Mouse (Mus musculus) liver, embryonic 14.5 days (tissue): ENCODE data around the gene Gusb. TPM values are rescaled to one million over a fixed set of nuclear protein-coding genes. Genes with fewer than 3 reads are reported as not detected.

ENCODE experiments used
- ATAC-seq: fragments of 200-750 bp; cut with Nextera tagmentation; 2 replicates; pipeline ENCODE4 v1.8.0; 2017; ENCODE audit warnings: moderate number of reproducible peaks, mild to moderate bottlenecking, moderate library complexity; ENCODE audit not compliant: insufficient read depth
- DNase-seq, 3 experiments: peaks; one replicate each; pipeline ENCODE4 v3.0.0-alpha.2; 2012 to 2013; ENCODE audit warnings: low read depth in 3 of 3, low spot score in 3 of 3
- H3K27ac ChIP-seq: fragments of 300-500 bp; sonication (generic); 2 replicates; pipeline ENCODE4 v1.5.1; 2014; ENCODE audit warnings: moderate library complexity, mild to moderate bottlenecking, control low read depth, inconsistent platforms
- H3K27me3 ChIP-seq: fragments of 300-500 bp; sonication (generic); 2 replicates; pipeline ENCODE4 v1.6.1; 2014; ENCODE audit warnings: mild to moderate bottlenecking, low read length, moderate library complexity; ENCODE audit not compliant: control insufficient read depth, insufficient read depth
- H3K36me3 ChIP-seq: fragments of 300-500 bp; sonication (generic); replicated peaks from 2 replicates; pipeline ENCODE4 v1.6.1; 2014; ENCODE audit warnings: low read depth; ENCODE audit not compliant: control insufficient read depth, insufficient read depth
- H3K4me1 ChIP-seq, 2 experiments: fragments of 200-500 bp in 1 of 2; fragments of 300-500 bp in 1 of 2; sonication (generic) in 1 of 2; replicated peaks; 2 replicates each; pipeline ENCODE4 v1.6.1; 2012 to 2014; ENCODE audit warnings: antibody characterized with exemption in 1 of 2, inconsistent platforms in 1 of 2, low read length in 1 of 2; ENCODE audit not compliant: control insufficient read depth in 2 of 2, insufficient read depth in 2 of 2
- H3K4me2 ChIP-seq: fragments of 300-500 bp; sonication (generic); 2 replicates; pipeline ENCODE4 v1.6.1; 2014; ENCODE audit warnings: low read depth, mild to moderate bottlenecking, control low read depth, moderate library complexity
- H3K4me3 ChIP-seq, 2 experiments: fragments of 200-500 bp in 1 of 2; fragments of 300-500 bp in 1 of 2; sonication (generic) in 1 of 2; 2 replicates each; pipeline ENCODE4 v1.5.1; 2012 to 2014; ENCODE audit warnings: low read depth in 2 of 2, low read length in 2 of 2, mild to moderate bottlenecking in 2 of 2, control low read depth in 1 of 2, inconsistent platforms in 1 of 2, moderate library complexity in 1 of 2; ENCODE audit not compliant: insufficient read depth in 1 of 2
- H3K9ac ChIP-seq: fragments of 300-500 bp; sonication (generic); replicated peaks from 2 replicates; pipeline ENCODE4 v1.6.1; 2014; ENCODE audit warnings: mild to moderate bottlenecking, control low read depth, moderate library complexity
- H3K9me3 ChIP-seq: fragments of 300-500 bp; sonication (generic); 2 replicates; pipeline ENCODE4 v1.6.1; 2016; ENCODE audit warnings: low read length, mixed read lengths; ENCODE audit not compliant: control insufficient read depth
- CTCF ChIP-seq: IDR thresholded peaks from 2 replicates; pipeline ENCODE4 v1.5.1; 2016; ENCODE audit warnings: antibody characterized with exemption, low read depth, control low read depth
- EP300 ChIP-seq: IDR thresholded peaks from 2 replicates; pipeline ENCODE4 v1.6.1; 2016; ENCODE audit warnings: antibody characterized with exemption, low read depth
- WGBS: fragments of 180-500 bp; shearing (Covaris S2); extraction: QIAGEN DNeasy Blood & Tissue Kit; methylation state at CpG from one replicate; pipeline ENCODE4 v1.1.7; 2014; ENCODE audit not compliant: insufficient replicate concordance; 5-methylcytosine and 5-hydroxymethylcytosine counted together
- polyA plus RNA-seq, 2 experiments: library from polyadenylated mRNA; depleted of rRNA in 1 of 2; stranded (reverse) in 1 of 2; unstranded in 1 of 2; fragments of >200 nt; fragmentation: Nextera tagmentation in 1 of 2; extraction: Ambion mirVana in 1 of 2; gene quantifications; 2 replicates each; pipeline versions ENCODE4 v1.2.1 to v1.2.3; 2012 to 2014

Gusb gene
- polyA plus RNA-seq, 2 experiments, result 18.7 to 37.9 TPM

DNA sequence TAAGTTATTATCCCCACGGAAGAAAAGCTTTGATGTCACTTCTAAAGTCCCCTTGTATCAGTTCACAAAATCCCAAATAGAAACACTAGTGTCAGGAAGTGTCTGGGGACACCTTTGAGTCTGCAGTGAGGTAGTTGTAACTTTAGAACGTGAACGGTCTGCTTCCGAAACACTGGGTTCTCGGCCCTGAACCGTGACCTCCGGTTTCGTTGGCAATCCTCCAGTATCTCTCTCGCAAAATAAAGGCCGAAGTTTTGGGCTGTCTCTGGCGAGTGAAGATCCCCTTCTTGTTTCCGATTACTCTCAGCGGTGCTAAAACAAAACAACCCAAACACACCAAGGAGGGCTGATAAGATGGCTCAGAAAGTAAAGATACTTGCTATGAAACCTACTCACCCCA lies 13.5 kb downstream of the Gusb start:
- peaks cover 27 to 31% of the 10 kb centered on the region in 2 experiments for H3K4me1 ChIP-seq
- no peak overlapping the region for H3K4me2 ChIP-seq
- no peaks in the 10 kb centered on the region for H3K9me3 ChIP-seq
- DNase-seq (no peak), ATAC-seq (no peak)
- TF ChIP-seq EP300 (no peak), CTCF (no peak)
- no peak overlapping the region for H3K9ac ChIP-seq
- peaks cover 17% of the 10 kb centered on the region for H3K36me3 ChIP-seq
- no peak overlapping the region for H3K27ac ChIP-seq
- WGBS, result 83% methylated on average over 13 of the region's 13 CpGs
- H3K4me3 ChIP-seq, result no peak overlapping the region
- no peaks in the 10 kb centered on the region for H3K27me3 ChIP-seq

DNA sequence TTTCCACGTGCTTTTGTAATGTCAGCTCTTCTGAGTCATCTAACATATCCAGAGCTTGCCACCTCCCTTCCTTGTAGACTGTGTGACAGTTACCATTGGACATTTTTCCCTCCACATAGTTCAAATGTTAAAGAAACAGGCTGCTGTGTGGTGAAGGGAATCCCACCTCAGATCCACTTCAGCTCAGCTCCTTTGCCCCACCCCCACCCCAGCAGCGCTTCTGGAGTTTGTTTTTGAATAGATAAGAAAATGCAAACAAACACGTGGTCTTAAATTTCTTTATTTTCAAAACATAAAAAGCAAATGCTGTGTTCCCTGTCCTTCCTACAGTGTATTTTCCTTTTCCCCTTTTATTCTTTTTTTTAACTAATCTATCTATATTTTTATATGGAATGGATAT lies 22.6 kb downstream of the Gusb start:
- 34% methylated on average over 3 of the region's 3 CpGs for WGBS
- H3K27me3 ChIP-seq, result no peaks in the 10 kb centered on the region
- H3K36me3 ChIP-seq, result peaks cover 13% of the 10 kb centered on the region
- H3K9ac ChIP-seq, result peak overlapping the region; percentile 61
- DNase-seq (peak in 1 of 3 experiments; percentile 64), ATAC-seq (peak; percentile 39; the same call in 1 of the 2 replicates)
- H3K4me1 ChIP-seq, result peaks cover 46 to 47% of the 10 kb centered on the region in 2 experiments
- peak overlapping the region; percentile 91 for H3K27ac ChIP-seq
- H3K9me3 ChIP-seq, result no peaks in the 10 kb centered on the region
- peak; percentile 49; the same call in 1 of the 2 replicates for TF ChIP-seq EP300
- TF ChIP-seq CTCF, result no peak
- H3K4me2 ChIP-seq, result peak overlapping the region; percentile 62
- H3K4me3 ChIP-seq, result peak overlapping the region; percentile 14 to 28; a peak in 2 of 4 replicates

DNA sequence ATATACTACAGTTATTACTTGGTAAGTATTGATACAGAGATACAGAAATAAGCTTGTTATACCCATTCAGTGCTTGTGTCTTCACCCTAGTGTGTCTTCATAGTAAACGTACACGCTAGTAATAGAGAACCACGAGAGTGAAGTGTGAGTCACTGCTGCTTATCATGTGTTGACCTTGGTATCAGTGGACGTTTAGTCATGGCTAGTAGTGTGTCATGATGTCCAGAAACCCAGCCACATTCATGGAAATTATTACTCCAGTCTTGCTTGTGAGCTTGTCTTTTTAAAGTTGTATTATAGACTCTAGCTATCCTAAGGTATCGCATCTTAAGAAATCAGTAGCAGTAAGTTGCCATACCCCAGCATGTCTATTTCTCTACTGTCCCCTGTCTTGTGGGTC lies 24.2 kb downstream of the Gusb start:
- Histone ChIP-seq H3K4me2 (peak overlapping the region; percentile 62), H3K9ac (peak overlapping the region; percentile 61; the same call in 1 of the 2 replicates), H3K4me3 (no peak overlapping the region), H3K9me3 (no peaks in the 10 kb centered on the region), H3K27me3 (no peaks in the 10 kb centered on the region), H3K27ac (peak overlapping the region; percentile 91), H3K36me3 (peaks cover 13% of the 10 kb centered on the region), H3K4me1 (peaks cover 60 to 62% of the 10 kb centered on the region in 2 experiments)
- TF ChIP-seq CTCF (no peak), EP300 (no peak)
- no peak for DNase-seq
- ATAC-seq, result no peak
- 50% methylated on average over 5 of the region's 5 CpGs for WGBS

DNA sequence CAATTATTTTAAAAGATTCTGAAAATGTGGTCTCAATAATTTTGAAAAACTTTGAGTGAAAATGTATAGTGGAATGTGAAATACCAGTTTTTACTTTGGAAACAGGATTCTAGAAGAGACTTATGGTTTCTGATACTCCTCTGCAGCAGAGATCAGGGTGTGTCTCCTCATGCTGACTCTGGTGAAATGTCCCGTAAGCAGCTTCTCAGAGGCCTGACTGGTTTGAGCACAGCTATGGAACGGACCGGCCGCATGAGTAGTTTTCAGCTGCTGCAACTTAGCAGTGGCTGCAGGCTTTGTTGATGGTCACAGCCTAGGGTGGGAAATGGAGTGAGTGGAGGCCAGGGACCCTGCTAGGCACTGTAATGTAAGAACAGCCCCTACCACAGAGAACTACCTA lies 25.1 kb downstream of the Gusb start:
- 44% methylated on average over 4 of the region's 4 CpGs for WGBS
- peak overlapping the region; percentile 91 for H3K27ac ChIP-seq
- H3K27me3 ChIP-seq, result no peaks in the 10 kb centered on the region
- peak overlapping the region; percentile 51 for H3K4me2 ChIP-seq
- H3K36me3 ChIP-seq, result peaks cover 8% of the 10 kb centered on the region
- TF ChIP-seq EP300, result no peak
- no peak for TF ChIP-seq CTCF
- ATAC-seq (peak; percentile 42), DNase-seq (no peak)
- 0 out of 4 replicates have a peak overlapping the region, but pooled peaks of 1 of the 2 experiments have one; percentile 14 for H3K4me3 ChIP-seq
- peak overlapping the region; percentile 51 for H3K9ac ChIP-seq
- H3K4me1 ChIP-seq, result peaks cover 62 to 67% of the 10 kb centered on the region in 2 experiments
- H3K9me3 ChIP-seq, result no peaks in the 10 kb centered on the region

DNA sequence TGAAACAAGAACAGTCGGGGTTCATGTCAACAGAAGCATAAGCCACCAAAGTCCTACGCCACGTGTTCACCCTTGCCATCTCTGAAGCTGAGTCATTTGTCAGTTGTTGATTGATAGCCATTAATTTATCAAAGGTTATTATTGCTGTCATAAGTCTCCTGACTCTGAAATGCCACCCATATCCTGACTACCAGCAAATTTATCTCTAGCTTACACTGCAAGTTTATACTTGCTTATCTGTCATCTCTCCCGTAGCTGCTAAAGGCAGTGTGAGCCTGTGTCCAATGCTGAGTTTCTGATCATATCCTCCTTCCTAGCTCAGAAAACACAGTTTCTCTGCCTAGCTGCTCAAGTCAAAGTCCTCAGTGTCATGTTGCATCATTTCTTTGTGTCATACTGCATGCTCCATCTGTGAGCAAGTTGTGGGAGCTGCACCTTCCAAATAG lies 28.0 kb downstream of the Gusb start:
- Histone ChIP-seq H3K36me3 (peaks cover 13% of the 10 kb centered on the region), H3K9ac (peak overlapping the region; percentile 19), H3K4me3 (peak overlapping the region in 1 of 2 experiments; percentile 8; a peak in 1 of 4 replicates), H3K9me3 (no peaks in the 10 kb centered on the region), H3K4me1 (peaks cover 57 to 62% of the 10 kb centered on the region in 2 experiments), H3K4me2 (peak overlapping the region; percentile 50), H3K27ac (peak overlapping the region; percentile 90), H3K27me3 (no peaks in the 10 kb centered on the region)
- DNase-seq (peak; percentile 68 to 72 (median 71)), ATAC-seq (peak; percentile 88)
- WGBS, result 10% methylated on average over 4 of the region's 4 CpGs
- peak; percentile 92 for TF ChIP-seq EP300
- no peak for TF ChIP-seq CTCF
